Comparison of ENCODE assay signal across 20 mouse cellular contexts in genomic region chr1:173329185-173329584, GRCm38 (mm10). TPM values are rescaled to one million over a fixed set of nuclear protein-coding genes. Genes with fewer than 3 reads are reported as not detected.
DNase-seq lines count a peak whose midpoint lies in the region; ATAC-seq and TF ChIP-seq lines count a peak whose summit lies in the region.
"Had no signal": no experiment of that assay in that cellular context is flagged by ENCODE, and none has a peak within 500 bp of the region (broad histone marks: within the 10 kb centered on the region; RNA-seq: fewer than 3 reads in every experiment).

No protein-coding gene starts in this region.

- H3K4me3 ChIP-seq in heart, embryonic 12.5 days = no peak overlapping the region
- no peak overlapping the region for H3K4me3 ChIP-seq in heart, adult 2 months
- H3K4me3 ChIP-seq in liver, embryonic 16.5 days (ENCODE audit: low read depth, low read length) = peak overlapping the region; percentile 75
- H3K4me3 ChIP-seq in thymus, adult 2 months (ENCODE audit: control insufficient read depth, insufficient read depth, low read length) = no peak overlapping the region
- H3K4me3 ChIP-seq: embryonic facial prominence, embryonic 13.5 days had no signal

- peak; percentile 40 for ATAC-seq in heart, embryonic 12.5 days (ENCODE audit: insufficient number of reproducible peaks, low FRiP score)
- ATAC-seq in erythroblast, adult 5-6 weeks (replicated peaks; ENCODE audit: low FRiP score, poor library complexity, severe bottlenecking) = peak; percentile 37
- ATAC-seq in liver, embryonic 16.5 days (ENCODE audit: low read depth) = peak; percentile 38

- no peaks in the 10 kb centered on the region for H3K27me3 ChIP-seq in heart, embryonic 12.5 days (replicated peaks)
- H3K27me3 ChIP-seq in heart, adult 2 months (ENCODE audit: control insufficient read depth, insufficient read depth, low read length) = no peaks in the 10 kb centered on the region
- no peaks in the 10 kb centered on the region for H3K27me3 ChIP-seq in liver, embryonic 16.5 days (ENCODE audit: control insufficient read depth, insufficient read depth, low read depth, low read length)
- no peaks in the 10 kb centered on the region for H3K27me3 ChIP-seq in thymus, adult 2 months (ENCODE audit: control insufficient read depth, insufficient read depth, low read length)
- H3K27me3 ChIP-seq: embryonic facial prominence, embryonic 13.5 days had no signal

- DNase-seq in heart, adult 2 months = no peak
- peak; percentile 3 for DNase-seq in 416B (ENCODE audit: low read depth)
- no peak for DNase-seq in thymus, adult 2 months
- no peak for DNase-seq in left cerebral cortex, postnatal 10 days (ENCODE audit: extremely low spot score in 1 of 2, low spot score in 2 of 2)
- DNase-seq in adrenal gland, adult 2 months = no peak
- DNase-seq: adrenal gland, postnatal 25 days; cerebellum, adult 9-10 months; lung, postnatal 36 days; right cerebral cortex, postnatal 4 days; thymus, postnatal 25 days had no signal

- no peak for TF ChIP-seq POLR2A in heart, adult 2 months (IDR thresholded peaks at IDR 0.05; ENCODE audit: insufficient read depth, low read depth, low read length)
- no peak for TF ChIP-seq POLR2A in thymus, adult 2 months (IDR thresholded peaks at IDR 0.05; ENCODE audit: control insufficient read depth, extremely low read depth, insufficient read depth, low read length, poor library complexity)

- H3K36me3 ChIP-seq in heart, embryonic 12.5 days = no peaks in the 10 kb centered on the region
- H3K36me3 ChIP-seq in heart, adult 2 months (ENCODE audit: control insufficient read depth, insufficient read depth, low read length) = no peaks in the 10 kb centered on the region
- H3K36me3 ChIP-seq in liver, embryonic 16.5 days (ENCODE audit: control insufficient read depth, insufficient read depth) = no peaks in the 10 kb centered on the region
- H3K36me3 ChIP-seq in thymus, adult 2 months (ENCODE audit: control insufficient read depth, insufficient read depth, low read length) = no peaks in the 10 kb centered on the region
- H3K36me3 ChIP-seq: embryonic facial prominence, embryonic 13.5 days had no signal

- intact Hi-C loops in heart, adult 2 months (cut with DNase I) = no loop called here
- intact Hi-C loops in left cerebral cortex, postnatal 10 days (cut with DNase I) = no loop called here

- peak overlapping the region; percentile 7; the same call in 1 of the 2 replicates for H3K4me2 ChIP-seq in heart, embryonic 12.5 days
- peak overlapping the region; percentile 60 for H3K4me2 ChIP-seq in liver, embryonic 16.5 days (ENCODE audit: low read depth, low read length)
- H3K4me2 ChIP-seq: embryonic facial prominence, embryonic 13.5 days had no signal

- H3K27ac ChIP-seq in heart, embryonic 12.5 days (ENCODE audit: poor library complexity, severe bottlenecking) = 0 out of 2 replicates have a peak overlapping the region, but pooled peaks have one; percentile 24
- H3K27ac ChIP-seq in heart, adult 2 months = no peak overlapping the region
- peak overlapping the region; percentile 81 for H3K27ac ChIP-seq in liver, embryonic 16.5 days (ENCODE audit: low read length)
- H3K27ac ChIP-seq in thymus, adult 2 months (ENCODE audit: control insufficient read depth, insufficient read depth, low read length) = no peak overlapping the region
- H3K27ac ChIP-seq: embryonic facial prominence, embryonic 13.5 days had no signal

- TF ChIP-seq EP300 in heart, adult 2 months (IDR thresholded peaks at IDR 0.05; ENCODE audit: insufficient read depth, low read depth, low read length) = no peak

- no peaks in the 10 kb centered on the region for H3K9me3 ChIP-seq in heart, embryonic 12.5 days (replicated peaks)
- no peaks in the 10 kb centered on the region for H3K9me3 ChIP-seq in liver, embryonic 16.5 days (replicated peaks; ENCODE audit: control insufficient read depth, low read length)
- H3K9me3 ChIP-seq: embryonic facial prominence, embryonic 13.5 days had no signal

- 0% methylated on average over 4 of the region's 4 CpGs for WGBS in heart, embryonic 12.5 days
- WGBS in heart, adult 2 months = 4% methylated on average over 4 of the region's 4 CpGs
- 6% methylated on average over 4 of the region's 4 CpGs for WGBS in liver, embryonic 16.5 days (ENCODE audit: insufficient replicate concordance)
- WGBS in thymus, adult 2 months = 56% methylated on average over 4 of the region's 4 CpGs

- no peak overlapping the region for H3K9ac ChIP-seq in heart, embryonic 12.5 days
- no peak overlapping the region for H3K9ac ChIP-seq in heart, adult 2 months (ENCODE audit: low read depth, low read length)
- peak overlapping the region; percentile 80 for H3K9ac ChIP-seq in liver, embryonic 16.5 days (ENCODE audit: low read depth, low read length)
- H3K9ac ChIP-seq: embryonic facial prominence, embryonic 13.5 days had no signal

- TF ChIP-seq CTCF in heart, adult 2 months (IDR thresholded peaks at IDR 0.05) = no peak
- TF ChIP-seq CTCF in thymus, adult 2 months (IDR thresholded peaks at IDR 0.05; ENCODE audit: borderline replicate concordance, control insufficient read depth, extremely low read depth, insufficient read depth, low read length, poor library complexity) = no peak

- peaks cover 21% of the 10 kb centered on the region for H3K4me1 ChIP-seq in heart, embryonic 12.5 days (replicated peaks)
- no peaks in the 10 kb centered on the region for H3K4me1 ChIP-seq in heart, adult 2 months (ENCODE audit: control insufficient read depth, insufficient read depth, low read length)
- H3K4me1 ChIP-seq in liver, embryonic 16.5 days (ENCODE audit: control insufficient read depth, low read depth, low read length) = peaks cover 34% of the 10 kb centered on the region
- H3K4me1 ChIP-seq in thymus, adult 2 months (replicated peaks; ENCODE audit: control insufficient read depth, insufficient read depth, low read length) = no peaks in the 10 kb centered on the region

- no peaks in the 10 kb centered on the region for H3K79me2 ChIP-seq in heart, adult 2 months (replicated peaks; ENCODE audit: control insufficient read depth, insufficient read depth, low read length)

RNA-seq across cellular contexts. Expression of gene Ackr1, which starts 4.4 kb away (rescaled TPM):
- polyA plus RNA-seq in heart, embryonic 12.5 days (2016; fragmentation: Nextera tagmentation; extraction: Ambion mirVana) = 3.9 and 4.5 TPM in 2 replicates
- total RNA-seq in heart, adult 2 months (2021) = under 1 TPM in 1 of 2 experiments, not detected in 1; 0.59 TPM
- 1.4 and 1.8 TPM in 2 replicates for polyA plus RNA-seq in heart, adult 2 months (2012; rRNA removed)
- total RNA-seq in erythroblast, adult 5-6 weeks (2015; ENCODE audit: low replicate concordance) = 67.1 and 89.7 TPM in 2 replicates
- total RNA-seq in erythroblast, adult 5-6 weeks (2017; ENCODE audit: low replicate concordance) = 43.2 and 60.3 TPM in 2 replicates
- polyA plus RNA-seq in liver, embryonic 16.5 days (2015; fragmentation: Nextera tagmentation; extraction: Ambion mirVana) = 69.3 and 71.7 TPM in 2 replicates
- 6.6 and 8.7 TPM in 2 replicates for polyA plus RNA-seq in thymus, adult 2 months (2012; rRNA removed)
- total RNA-seq in left cerebral cortex, postnatal 10 days (2021) = 100 to 1,000 TPM; 111 to 129 TPM
- 1 to 10 TPM; 1.1 to 2.0 TPM for total RNA-seq in adrenal gland, adult 2 months (2021)
- polyA plus RNA-seq in adrenal gland, adult 2 months (2012; rRNA removed) = 2.1 and 4.5 TPM in 2 replicates
- total RNA-seq: neutrophil, adult 5-6 weeks had no signal

RNA-seq across cellular contexts. Expression of gene Aim2, which starts 21.5 kb away (rescaled TPM):
- polyA plus RNA-seq in heart, embryonic 12.5 days (2016; fragmentation: Nextera tagmentation; extraction: Ambion mirVana) = 2.4 and 3.0 TPM in 2 replicates
- total RNA-seq in heart, adult 2 months (2021) = 1 to 10 TPM; 1.1 to 1.4 TPM
- polyA plus RNA-seq in heart, adult 2 months (2012; rRNA removed) = 0.82 and 1.4 TPM in 2 replicates
- 20.5 and 27.7 TPM in 2 replicates for total RNA-seq in erythroblast, adult 5-6 weeks (2015; ENCODE audit: low replicate concordance)
- total RNA-seq in erythroblast, adult 5-6 weeks (2017; ENCODE audit: low replicate concordance) = 45.9 and 55.4 TPM in 2 replicates
- 3.6 and 3.8 TPM in 2 replicates for polyA plus RNA-seq in liver, embryonic 16.5 days (2015; fragmentation: Nextera tagmentation; extraction: Ambion mirVana)
- 6.5 and 7.4 TPM in 2 replicates for polyA plus RNA-seq in thymus, adult 2 months (2012; rRNA removed)
- total RNA-seq in left cerebral cortex, postnatal 10 days (2021) = 1 to 10 TPM; 3.7 to 4.9 TPM
- total RNA-seq in adrenal gland, adult 2 months (2021) = under 1 TPM; 0.55 to 0.78 TPM
- 0.15 and 0.20 TPM in 2 replicates for polyA plus RNA-seq in adrenal gland, adult 2 months (2012; rRNA removed)

RNA-seq across cellular contexts. Expression of gene Cadm3, which starts 38.3 kb away (rescaled TPM):
- polyA plus RNA-seq in heart, embryonic 12.5 days (2016; fragmentation: Nextera tagmentation; extraction: Ambion mirVana) = 0.57 TPM in 2 replicates
- 1 to 10 TPM; 1.6 to 2.6 TPM for total RNA-seq in heart, adult 2 months (2021)
- polyA plus RNA-seq in heart, adult 2 months (2012; rRNA removed) = 4.1 and 8.1 TPM in 2 replicates
- total RNA-seq in erythroblast, adult 5-6 weeks (2015; ENCODE audit: low replicate concordance) = 4.8 TPM in 1 of 2 replicates, not detected in the other
- 1.4 and 5.4 TPM in 2 replicates for total RNA-seq in erythroblast, adult 5-6 weeks (2017; ENCODE audit: low replicate concordance)
- polyA plus RNA-seq in liver, embryonic 16.5 days (2015; fragmentation: Nextera tagmentation; extraction: Ambion mirVana) = 1.7 and 1.8 TPM in 2 replicates
- 5.9 and 6.8 TPM in 2 replicates for polyA plus RNA-seq in thymus, adult 2 months (2012; rRNA removed)
- total RNA-seq in left cerebral cortex, postnatal 10 days (2021) = 100 to 1,000 TPM; 503 to 552 TPM
- total RNA-seq in adrenal gland, adult 2 months (2021) = 1 to 10 TPM; 3.9 to 6.1 TPM
- 6.8 and 9.3 TPM in 2 replicates for polyA plus RNA-seq in adrenal gland, adult 2 months (2012; rRNA removed)
- total RNA-seq: neutrophil, adult 5-6 weeks had no signal

RNA-seq across cellular contexts. Expression of gene Mptx2, which starts 51.6 kb away (rescaled TPM):
- not detected in 2 replicates for polyA plus RNA-seq in heart, embryonic 12.5 days (2016; fragmentation: Nextera tagmentation; extraction: Ambion mirVana)
- not detected for total RNA-seq in heart, adult 2 months (2021)
- polyA plus RNA-seq in heart, adult 2 months (2012; rRNA removed) = not detected in 2 replicates
- total RNA-seq in erythroblast, adult 5-6 weeks (2015; ENCODE audit: low replicate concordance) = not detected in 2 replicates
- total RNA-seq in erythroblast, adult 5-6 weeks (2017; ENCODE audit: low replicate concordance) = not detected in 2 replicates
- polyA plus RNA-seq in liver, embryonic 16.5 days (2015; fragmentation: Nextera tagmentation; extraction: Ambion mirVana) = not detected in 2 replicates
- polyA plus RNA-seq in thymus, adult 2 months (2012; rRNA removed) = not detected in 2 replicates
- total RNA-seq in left cerebral cortex, postnatal 10 days (2021) = not detected
- total RNA-seq in adrenal gland, adult 2 months (2021) = not detected
- polyA plus RNA-seq in adrenal gland, adult 2 months (2012; rRNA removed) = not detected in 2 replicates
- total RNA-seq: adrenal gland, postnatal 25 days; layer of hippocampus, postnatal 14 days; neutrophil, adult 5-6 weeks had no signal
- polyA plus RNA-seq: embryonic facial prominence, embryonic 13.5 days; frontal cortex, adult 2 months; heart, postnatal 0 days; kidney, embryonic 16.5 days; limb, embryonic 11.5 days had no signal

Comparison
In these comparisons a context has a peak if more than half of its experiments do, and no peak if none do; other contexts are left out.
1. H3K27ac ChIP-seq: peak in heart, embryonic 12.5 days (single experiment) and liver, embryonic 16.5 days (single experiment); none in heart, adult 2 months (single experiment) and thymus, adult 2 months (single experiment).
2. Peak in every context shown above with its lines, with median percentiles within 50 percentile points of each other: ATAC-seq.